Mouse (Mus musculus) midbrain, postnatal 0 days (tissue): Measurements from ENCODE around the gene Ttll8. TPM values are rescaled to one million over a fixed set of nuclear protein-coding genes. Genes with fewer than 3 reads are reported as not detected.

Source experiments
- ATAC-seq: fragments of 200-750 bp; cut with Nextera tagmentation; 2 replicates; pipeline ENCODE4 v1.8.0; 2017; ENCODE audit warnings: moderate number of reproducible peaks, mild to moderate bottlenecking, moderate TSS enrichment, moderate library complexity; ENCODE audit not compliant: low FRiP score
- DNase-seq: peaks from one replicate; pipeline ENCODE4 v3.0.0-alpha.2; 2015; ENCODE audit warnings: low spot score
- H3K27ac ChIP-seq: fragments of 300-500 bp; sonication (generic); 2 replicates; pipeline ENCODE4 v1.5.1; 2014; ENCODE audit warnings: low read depth, mild to moderate bottlenecking, low read length, mixed read lengths
- H3K27me3 ChIP-seq: fragments of 300-500 bp; sonication (generic); 2 replicates; pipeline ENCODE4 v1.6.1; 2014; ENCODE audit warnings: low read length, control low read depth, mixed read lengths; ENCODE audit not compliant: insufficient read depth
- H3K36me3 ChIP-seq: fragments of 300-500 bp; sonication (generic); 2 replicates; pipeline ENCODE4 v1.6.1; 2014; ENCODE audit warnings: low read length, control low read depth, mixed read lengths; ENCODE audit not compliant: insufficient read depth
- H3K4me1 ChIP-seq: fragments of 300-500 bp; sonication (generic); 2 replicates; pipeline ENCODE4 v1.6.1; 2014; ENCODE audit warnings: mild to moderate bottlenecking, control low read depth, antibody characterized with exemption, low read length, mixed read lengths; ENCODE audit not compliant: insufficient read depth
- H3K4me2 ChIP-seq: fragments of 300-500 bp; sonication (generic); 2 replicates; pipeline ENCODE4 v1.6.1; 2014; ENCODE audit warnings: low read depth, mild to moderate bottlenecking, low read length, mixed read lengths; ENCODE audit not compliant: poor library complexity, severe bottlenecking
- H3K4me3 ChIP-seq: fragments of 300-500 bp; sonication (generic); 2 replicates; pipeline ENCODE4 v1.5.1; 2014; ENCODE audit warnings: low read depth, mild to moderate bottlenecking, low read length, moderate library complexity
- H3K9ac ChIP-seq: fragments of 300-500 bp; sonication (generic); replicated peaks from 2 replicates; pipeline ENCODE4 v1.6.1; 2014; ENCODE audit warnings: mild to moderate bottlenecking, low read length, moderate library complexity, mixed read lengths; ENCODE audit not compliant: poor library complexity, severe bottlenecking
- H3K9me3 ChIP-seq: fragments of 300-500 bp; sonication (generic); 2 replicates; pipeline ENCODE4 v1.6.1; 2016; ENCODE audit warnings: low read length, control low read depth
- CTCF ChIP-seq: IDR thresholded peaks from 2 replicates; pipeline ENCODE4 v1.5.1; 2016; ENCODE audit warnings: antibody characterized with exemption, mild to moderate bottlenecking
- WGBS: fragments of 180-500 bp; shearing (Covaris S2); extraction: QIAGEN DNeasy Blood & Tissue Kit; methylation state at CpG from one replicate; pipeline ENCODE4 v1.1.7; 2014; 5-methylcytosine and 5-hydroxymethylcytosine counted together
- polyA plus RNA-seq: library from polyadenylated mRNA; unstranded; fragments of >200 nt; fragmentation: Nextera tagmentation; extraction: Ambion mirVana; gene quantifications from 2 replicates; pipeline ENCODE4 v1.2.1, GENCODE M21; 2015
- total RNA-seq: library from RNA; depleted of rRNA; stranded (reverse); fragments of >200 nt; gene quantifications from 2 replicates; pipeline ENCODE4 v1.2.3, GENCODE M21; 2014

Ttll8 gene
- total and polyA plus RNA-seq, 2 experiments from 2014 or later = 0.35 TPM; not detected in 1

DNA sequence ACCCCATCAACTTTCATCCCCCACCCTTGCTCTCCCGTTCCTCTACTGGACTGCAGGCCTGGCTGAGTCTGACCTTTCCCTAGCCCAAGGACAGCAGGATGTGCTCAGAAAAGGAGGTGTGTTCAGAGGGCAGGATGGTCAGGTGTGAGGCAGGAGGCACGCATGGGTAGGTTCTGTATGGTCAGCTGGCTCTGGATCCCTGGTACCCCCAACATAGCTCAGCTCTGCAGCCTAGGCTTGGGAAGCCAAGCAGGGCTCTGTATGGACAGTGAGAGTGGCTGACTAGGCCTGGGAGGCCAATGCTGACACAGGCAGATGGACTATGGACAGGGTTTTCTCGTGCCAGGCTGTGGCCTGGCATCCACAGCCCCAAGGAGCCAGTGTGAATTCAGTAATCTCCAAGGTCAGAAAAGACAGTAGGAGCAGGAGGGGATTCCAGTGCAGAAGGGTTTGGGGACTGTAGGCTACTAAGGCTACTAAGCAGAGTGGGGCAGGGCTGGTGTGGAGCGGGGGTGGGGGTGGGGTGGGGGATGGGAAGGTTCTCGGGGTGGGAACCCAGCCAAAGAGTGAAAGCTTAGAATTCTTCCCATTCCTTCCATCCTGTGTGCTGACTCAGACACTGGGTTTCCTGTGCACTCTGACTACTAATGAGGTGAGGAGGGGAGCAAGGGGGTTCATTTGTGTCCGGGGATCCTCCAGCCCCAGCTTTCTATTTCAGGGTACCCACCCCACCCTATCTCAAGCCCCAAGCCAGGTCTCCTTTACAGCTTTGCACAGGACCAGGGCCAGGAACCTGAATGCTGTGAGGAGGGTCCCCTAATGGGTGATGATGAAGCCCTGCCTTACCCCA is 99.9 kb downstream of the Ttll8 start:
- Histone ChIP-seq H3K4me3 (no peak overlapping the region), H3K27ac (no peak overlapping the region), H3K27me3 (no peaks in the 10 kb centered on the region), H3K36me3 (no peaks in the 10 kb centered on the region), H3K4me2 (no peak overlapping the region), H3K9me3 (no peaks in the 10 kb centered on the region), H3K9ac (no peak overlapping the region), H3K4me1 (no peaks in the 10 kb centered on the region)
- ATAC-seq = no peak
- no peak for TF ChIP-seq CTCF
- 48% methylated on average over 6 of the region's 6 CpGs for WGBS
- no peak for DNase-seq

DNA sequence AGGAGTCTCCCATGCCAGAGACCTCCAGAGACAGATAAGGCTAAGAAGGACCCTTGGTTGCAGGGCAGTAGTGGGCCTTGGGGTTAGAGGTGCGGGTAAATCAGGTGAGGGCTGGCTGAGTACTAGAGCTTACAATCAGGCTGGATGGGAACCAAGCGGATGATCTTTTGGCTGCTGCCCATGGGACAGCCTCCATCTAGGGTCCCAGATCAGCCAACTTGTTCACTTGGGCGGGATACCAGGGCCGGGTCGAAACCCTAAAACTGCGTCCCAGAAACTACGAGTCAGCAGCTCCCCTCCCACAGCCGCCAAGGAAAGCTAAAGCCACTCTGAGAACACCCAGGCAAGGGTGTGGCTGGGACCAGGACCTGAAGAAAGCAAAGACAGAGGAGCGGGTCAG is 101.1 kb downstream of the Ttll8 start:
- WGBS = 90% methylated on average over 9 of the region's 9 CpGs
- Histone ChIP-seq H3K4me2 (no peak overlapping the region), H3K4me1 (no peaks in the 10 kb centered on the region), H3K36me3 (no peaks in the 10 kb centered on the region), H3K9me3 (no peaks in the 10 kb centered on the region), H3K9ac (no peak overlapping the region), H3K4me3 (no peak overlapping the region), H3K27me3 (no peaks in the 10 kb centered on the region), H3K27ac (no peak overlapping the region)
- TF ChIP-seq CTCF = no peak
- ATAC-seq (no peak), DNase-seq (no peak)

GRCm38 (mm10) chr15:88851507-88852149 is 102.6 kb downstream of the Ttll8 start:
- DNase-seq (no peak), ATAC-seq (no peak)
- Histone ChIP-seq H3K9ac (no peak overlapping the region), H3K9me3 (no peaks in the 10 kb centered on the region), H3K4me2 (no peak overlapping the region), H3K4me3 (no peak overlapping the region), H3K36me3 (no peaks in the 10 kb centered on the region), H3K27me3 (no peaks in the 10 kb centered on the region), H3K27ac (no peak overlapping the region), H3K4me1 (no peaks in the 10 kb centered on the region)
- no peak for TF ChIP-seq CTCF
- WGBS = 86% methylated on average over 10 of the region's 10 CpGs

DNA sequence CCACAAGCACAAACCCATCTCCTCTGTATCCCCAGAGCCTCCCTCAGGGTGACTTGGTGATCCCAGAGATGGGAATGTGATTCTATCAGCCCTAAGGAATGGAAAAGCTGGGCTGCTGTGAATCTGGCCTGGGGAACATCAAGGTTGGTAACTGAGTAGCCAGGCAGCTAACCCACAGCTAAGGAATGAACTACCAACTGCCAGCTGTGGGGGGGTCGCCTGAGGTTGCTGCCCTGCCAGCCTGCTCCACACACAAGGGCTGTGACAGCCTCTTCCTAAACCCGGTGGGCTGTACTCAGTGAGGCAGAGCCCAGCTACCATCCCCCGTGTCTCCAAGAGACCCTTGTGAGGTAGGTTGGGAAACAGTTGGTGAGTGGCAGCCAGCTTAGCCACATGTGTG is 103.1 kb downstream of the Ttll8 start:
- Histone ChIP-seq H3K27ac (no peak overlapping the region), H3K9me3 (no peaks in the 10 kb centered on the region), H3K4me3 (no peak overlapping the region), H3K9ac (no peak overlapping the region), H3K4me1 (no peaks in the 10 kb centered on the region), H3K36me3 (no peaks in the 10 kb centered on the region), H3K4me2 (no peak overlapping the region), H3K27me3 (no peaks in the 10 kb centered on the region)
- DNase-seq = no peak
- 60% methylated on average over 3 of the region's 3 CpGs for WGBS
- ATAC-seq = no peak
- TF ChIP-seq CTCF = no peak

DNA sequence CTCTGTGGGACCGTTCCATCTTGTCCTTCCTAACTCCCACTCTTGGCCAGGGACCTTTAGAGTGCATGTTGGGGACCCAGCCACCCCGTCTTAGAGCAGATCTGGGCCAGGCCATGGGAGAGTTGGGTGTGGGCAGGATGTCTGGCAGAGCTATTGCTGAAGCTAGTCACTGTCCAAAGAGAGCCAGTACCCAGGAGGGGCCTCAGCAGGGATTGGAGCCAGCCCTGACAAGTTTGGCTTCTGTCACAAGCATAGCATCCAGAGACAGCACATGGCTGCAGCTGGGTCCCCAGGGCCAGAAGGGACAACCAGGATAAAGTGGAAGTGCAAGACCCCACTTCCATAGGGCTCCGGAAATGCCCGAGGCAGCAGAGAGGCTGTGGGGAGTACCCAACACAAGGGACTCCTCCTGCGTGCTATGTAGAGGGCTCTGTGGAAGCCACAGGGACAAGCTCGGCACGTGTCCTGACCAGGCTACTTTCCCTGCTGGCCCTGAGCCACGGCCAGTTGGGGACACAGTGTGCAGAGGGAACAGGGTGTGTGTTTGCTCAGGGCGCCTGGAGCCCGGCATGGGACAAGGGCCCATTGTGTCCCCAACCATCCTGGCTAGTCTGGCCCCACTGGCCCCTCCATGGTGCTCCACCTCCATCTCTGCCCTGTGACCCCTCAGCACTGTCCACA is 103.9 kb downstream of the Ttll8 start:
- Histone ChIP-seq H3K9ac (no peak overlapping the region), H3K27me3 (no peaks in the 10 kb centered on the region), H3K4me1 (no peaks in the 10 kb centered on the region), H3K36me3 (no peaks in the 10 kb centered on the region), H3K4me2 (no peak overlapping the region), H3K9me3 (no peaks in the 10 kb centered on the region), H3K27ac (no peak overlapping the region), H3K4me3 (no peak overlapping the region)
- no peak for TF ChIP-seq CTCF
- WGBS = 52% methylated on average over 10 of the region's 10 CpGs
- peak; percentile 69 for DNase-seq
- peak; percentile 78 for ATAC-seq

- no peak for DNase-seq
- Histone ChIP-seq H3K9ac (no peak overlapping the region), H3K4me2 (no peak overlapping the region), H3K4me3 (no peak overlapping the region), H3K27ac (no peak overlapping the region), H3K27me3 (no peaks in the 10 kb centered on the region), H3K36me3 (no peaks in the 10 kb centered on the region), H3K4me1 (no peaks in the 10 kb centered on the region), H3K9me3 (no peaks in the 10 kb centered on the region)
- no peak for TF ChIP-seq CTCF
- no peak for ATAC-seq
- WGBS = 95% methylated on average over 2 of the region's 2 CpGs
These were observed 104.6 kb downstream of the Ttll8 start for GRCm38 (mm10) chr15:88849621-88850020.
